Mouse (Mus musculus) layer of hippocampus, adult 2 months (tissue): ENCODE measurements at regions not wholly inside any gene's neighbourhood (a gene's known extent, or its start where the extent isn't known, plus 50 kb on each side); places are given as distances from the start of the nearest gene placed in this dataset.
"Not testable (repeated sequence)": the region's sequence is repeated elsewhere in the genome, so short reads cannot be mapped to it uniquely, and the experiment has no call there.

Source experiments
- DNase-seq, 2 experiments: peaks; one replicate each; pipeline ENCODE4 v3.0.0; 2022; ENCODE audit warnings: low spot score in 2 of 2
- H3K27ac ChIP-seq: fragments of 200-600 bp; 2 replicates; pipeline ENCODE4 v1.8.1; 2022
- H3K4me3 ChIP-seq: fragments of 200-600 bp; 2 replicates; pipeline ENCODE4 v1.8.1; 2022; ENCODE audit warnings: mild to moderate bottlenecking
- CTCF ChIP-seq: fragments of 200-600 bp; conservative IDR thresholded peaks from 2 replicates; pipeline ENCODE4 v1.8.1; 2022; ENCODE audit warnings: antibody characterized with exemption, mild to moderate bottlenecking, moderate library complexity

- H3K27ac ChIP-seq: no peak overlapping the region
- DNase-seq: no peak
- H3K4me3 ChIP-seq: no peak overlapping the region
- TF ChIP-seq CTCF: no peak
Observed at GRCm38 (mm10) chr15:19778651-19779050, 670.4 kb upstream of the Cdh12 start.

- Histone ChIP-seq H3K4me3 (no peak overlapping the region), H3K27ac (no peak overlapping the region)
- no peak for DNase-seq
- no peak for TF ChIP-seq CTCF
Observed at GRCm38 (mm10) chr15:19783883-19784282, 665.2 kb upstream of the Cdh12 start.

- no peak for TF ChIP-seq CTCF
- Histone ChIP-seq H3K4me3 (no peak overlapping the region), H3K27ac (no peak overlapping the region)
- DNase-seq: peak in 1 of 2 experiments; percentile 22
Observed at GRCm38 (mm10) chr15:19806994-19807393, 642.1 kb upstream of the Cdh12 start.

- Histone ChIP-seq H3K4me3 (no peak overlapping the region), H3K27ac (no peak overlapping the region)
- TF ChIP-seq CTCF: no peak
- DNase-seq: no peak
Observed at GRCm38 (mm10) chr15:19813647-19814046, 635.4 kb upstream of the Cdh12 start.

- H3K4me3 ChIP-seq, H3K27ac ChIP-seq: not testable (repeated sequence)
- peak in 1 of 2 experiments; percentile 1 for DNase-seq
Observed at GRCm38 (mm10) chr15:19856892-19857655, 592.0 kb upstream of the Cdh12 start.

- TF ChIP-seq CTCF: no peak
- Histone ChIP-seq H3K4me3 (no peak overlapping the region), H3K27ac (no peak overlapping the region)
- no peak for DNase-seq
Observed at GRCm38 (mm10) chr15:19857656-19858006, 591.4 kb upstream of the Cdh12 start.

GRCm38 (mm10) chr15:19858668-19859067 is 590.4 kb upstream of the Cdh12 start:
- Histone ChIP-seq H3K27ac (no peak overlapping the region), H3K4me3 (no peak overlapping the region)
- TF ChIP-seq CTCF: no peak
- DNase-seq: no peak

- no peak for TF ChIP-seq CTCF
- Histone ChIP-seq H3K4me3 (no peak overlapping the region), H3K27ac (no peak overlapping the region)
- no peak for DNase-seq
Observed at GRCm38 (mm10) chr15:19863979-19864378, 585.1 kb upstream of the Cdh12 start.

- no peak for DNase-seq
- no peak overlapping the region for H3K27ac ChIP-seq
- H3K4me3 ChIP-seq: no peak overlapping the region
- no peak for TF ChIP-seq CTCF
Observed at GRCm38 (mm10) chr15:19866559-19866958, 582.5 kb upstream of the Cdh12 start.

GRCm38 (mm10) chr15:19869041-19869440 is 580.0 kb upstream of the Cdh12 start:
- DNase-seq: no peak
- TF ChIP-seq CTCF: no peak
- no peak overlapping the region for H3K4me3 ChIP-seq
- no peak overlapping the region for H3K27ac ChIP-seq

- TF ChIP-seq CTCF: no peak
- DNase-seq: no peak
- no peak overlapping the region for H3K4me3 ChIP-seq
- H3K27ac ChIP-seq: no peak overlapping the region
Observed at GRCm38 (mm10) chr15:19872611-19873010, 576.5 kb upstream of the Cdh12 start.
